Comparison of ENCODE assay signal across 20 mouse cellular contexts in the genomic region with DNA sequence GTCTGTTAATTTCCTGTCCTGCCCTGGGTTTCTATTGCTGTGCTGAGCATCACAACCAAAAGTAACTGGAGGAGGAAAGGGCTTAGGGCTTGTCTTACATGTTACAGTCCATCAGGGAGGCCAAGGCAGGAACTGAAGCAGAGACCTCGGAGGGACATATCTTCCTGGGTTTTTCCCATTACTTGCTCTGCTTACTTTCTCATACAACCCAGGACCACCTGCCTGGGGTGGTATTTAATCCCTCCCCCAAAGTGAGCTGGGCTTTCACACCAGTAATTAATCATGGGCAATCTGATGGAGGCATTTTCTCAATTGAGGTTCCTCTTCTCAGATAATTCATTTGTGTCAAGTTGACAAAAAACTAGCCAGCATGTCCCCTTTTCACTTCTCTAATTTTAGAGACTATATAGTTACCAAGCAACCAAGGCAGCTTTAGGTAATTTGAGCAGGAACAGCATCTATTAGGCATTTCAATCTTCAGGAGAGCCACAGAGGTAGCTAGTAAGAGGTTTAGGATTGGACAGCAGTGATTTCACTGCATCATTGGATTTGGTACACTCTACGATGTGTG. TPM values are rescaled to one million over a fixed set of nuclear protein-coding genes. Genes with fewer than 3 reads are reported as not detected.
DNase-seq lines count a peak whose midpoint lies in the region; ATAC-seq and TF ChIP-seq lines count a peak whose summit lies in the region.
"Had no signal": no experiment of that assay in that cellular context is flagged by ENCODE, and none has a peak within 500 bp of the region (broad histone marks: within the 10 kb centered on the region; RNA-seq: fewer than 3 reads in every experiment).

No protein-coding gene starts in this region.

- no peaks in the 10 kb centered on the region for H3K36me3 ChIP-seq in hindbrain, embryonic 14.5 days (replicated peaks; ENCODE audit: control insufficient read depth, insufficient read depth)
- no peaks in the 10 kb centered on the region for H3K36me3 ChIP-seq in hindbrain, postnatal 0 days (ENCODE audit: insufficient read depth, low read length)
- H3K36me3 ChIP-seq in testis, adult 2 months (ENCODE audit: control insufficient read depth, insufficient read depth, low read length): no peaks in the 10 kb centered on the region
- H3K36me3 ChIP-seq: embryonic facial prominence, embryonic 15.5 days; limb, embryonic 15.5 days; midbrain, embryonic 12.5 days; neural tube, embryonic 13.5 days had no signal

- H3K27ac ChIP-seq in hindbrain, embryonic 14.5 days: 0 out of 2 replicates have a peak overlapping the region, but pooled peaks have one; percentile 26
- no peak overlapping the region for H3K27ac ChIP-seq in hindbrain, postnatal 0 days
- H3K27ac ChIP-seq in testis, adult 2 months (ENCODE audit: control insufficient read depth, insufficient read depth, low read depth, low read length): no peak overlapping the region
- H3K27ac ChIP-seq: embryonic facial prominence, embryonic 15.5 days; limb, embryonic 15.5 days; midbrain, embryonic 12.5 days; neural tube, embryonic 13.5 days had no signal

- 51% methylated on average over 2 of the region's 2 CpGs for WGBS in hindbrain, embryonic 14.5 days
- 45% methylated on average over 2 of the region's 2 CpGs for WGBS in hindbrain, postnatal 0 days

- H3K4me3 ChIP-seq in hindbrain, embryonic 14.5 days (replicated peaks; ENCODE audit: low read length): no peak overlapping the region
- H3K4me3 ChIP-seq in hindbrain, postnatal 0 days (ENCODE audit: low read length): no peak overlapping the region
- peak overlapping the region; percentile 13; the same call in 1 of the 2 replicates for H3K4me3 ChIP-seq in testis, adult 2 months (ENCODE audit: control insufficient read depth, low read depth, low read length)
- H3K4me3 ChIP-seq: embryonic facial prominence, embryonic 15.5 days; limb, embryonic 15.5 days; midbrain, embryonic 12.5 days; neural tube, embryonic 13.5 days had no signal

- H3K9ac ChIP-seq in hindbrain, embryonic 14.5 days: no peak overlapping the region
- no peak overlapping the region for H3K9ac ChIP-seq in hindbrain, postnatal 0 days (replicated peaks; ENCODE audit: low read length)
- H3K9ac ChIP-seq: embryonic facial prominence, embryonic 15.5 days; limb, embryonic 15.5 days; midbrain, embryonic 12.5 days; neural tube, embryonic 13.5 days had no signal

- H3K9me3 ChIP-seq in hindbrain, embryonic 14.5 days (ENCODE audit: control insufficient read depth, low read length): no peaks in the 10 kb centered on the region
- no peaks in the 10 kb centered on the region for H3K9me3 ChIP-seq in hindbrain, postnatal 0 days (ENCODE audit: low read length)
- H3K9me3 ChIP-seq: embryonic facial prominence, embryonic 15.5 days; G1E; limb, embryonic 15.5 days; midbrain, embryonic 12.5 days; neural tube, embryonic 13.5 days had no signal

- no peak for DNase-seq in hindbrain, embryonic 14.5 days (ENCODE audit: low spot score)
- no peak for DNase-seq in hindbrain, postnatal 0 days (ENCODE audit: low spot score)
- DNase-seq in testis, postnatal 14 days (ENCODE audit: low spot score): no peak
- no peak for DNase-seq in layer of hippocampus, adult 9-10 months (ENCODE audit: low spot score)
- DNase-seq: adrenal gland, postnatal 25 days; cerebellum, adult 2 months; cerebellum, postnatal 36 days; lung, adult 2 months; spleen, adult 18-20 months; thymus, postnatal 14 days had no signal

- TF ChIP-seq POLR2A in testis, adult 2 months (IDR thresholded peaks at IDR 0.05; ENCODE audit: control insufficient read depth, low read depth, low read length): no peak

- H3K27me3 ChIP-seq in hindbrain, embryonic 14.5 days (ENCODE audit: control insufficient read depth, insufficient read depth, low read length): no peaks in the 10 kb centered on the region
- no peaks in the 10 kb centered on the region for H3K27me3 ChIP-seq in hindbrain, postnatal 0 days (ENCODE audit: insufficient read depth, low read length)
- H3K27me3 ChIP-seq in testis, adult 2 months (ENCODE audit: control insufficient read depth, insufficient read depth, low read length): no peaks in the 10 kb centered on the region
- H3K27me3 ChIP-seq: embryonic facial prominence, embryonic 15.5 days; limb, embryonic 15.5 days; midbrain, embryonic 12.5 days; neural tube, embryonic 13.5 days had no signal

- no peak for ATAC-seq in hindbrain, embryonic 14.5 days (ENCODE audit: low FRiP score)
- ATAC-seq in hindbrain, postnatal 0 days: no peak
- peak; percentile 41 for ATAC-seq in inflammation-experienced regulatory T-cells, adult 6 months
- ATAC-seq in megakaryocyte-erythroid progenitor cell, adult 5-6 weeks (replicated peaks; ENCODE audit: low FRiP score, low TSS enrichment, poor library complexity, severe bottlenecking): no peak
- ATAC-seq: forebrain, embryonic 16.5 days; intestine, embryonic 16.5 days had no signal

- H3K4me2 ChIP-seq in hindbrain, embryonic 14.5 days (replicated peaks): no peak overlapping the region
- H3K4me2 ChIP-seq in hindbrain, postnatal 0 days (ENCODE audit: low read depth, low read length): no peak overlapping the region
- H3K4me2 ChIP-seq: embryonic facial prominence, embryonic 15.5 days; limb, embryonic 15.5 days; midbrain, embryonic 12.5 days; neural tube, embryonic 13.5 days had no signal

- H3K4me1 ChIP-seq in hindbrain, embryonic 14.5 days (replicated peaks; ENCODE audit: control insufficient read depth, insufficient read depth, low read length): no peaks in the 10 kb centered on the region; the same call in none of the 2 replicates
- H3K4me1 ChIP-seq in hindbrain, postnatal 0 days (ENCODE audit: insufficient read depth, low read length): no peaks in the 10 kb centered on the region
- H3K4me1 ChIP-seq in testis, adult 2 months (ENCODE audit: control insufficient read depth, insufficient read depth, low read length): no peaks in the 10 kb centered on the region

- no peak for TF ChIP-seq CTCF in hindbrain, postnatal 0 days (IDR thresholded peaks at IDR 0.05; ENCODE audit: low read depth)
- no peak for TF ChIP-seq CTCF in testis, adult 2 months (IDR thresholded peaks at IDR 0.05; ENCODE audit: control insufficient read depth, insufficient read depth, insufficient replicate concordance, low read depth, low read length)

RNA-seq across cellular contexts. Expression of a gene that starts 15.7 kb away (rescaled TPM):
- polyA plus RNA-seq in hindbrain, embryonic 14.5 days (2014; fragmentation: Nextera tagmentation; extraction: Ambion mirVana): 371 and 400 TPM in 2 replicates
- total RNA-seq in hindbrain, postnatal 0 days (2014; rRNA removed): 203 and 208 TPM in 2 replicates
- polyA plus RNA-seq in hindbrain, postnatal 0 days (2015; fragmentation: Nextera tagmentation; extraction: Ambion mirVana): 315 and 333 TPM in 2 replicates
- 233 and 294 TPM in 2 replicates for polyA plus RNA-seq in testis, adult 2 months (2012; rRNA removed)
- 100 to 1,000 TPM; 280 to 438 (median 366) TPM for polyA plus RNA-seq in inflammation-experienced regulatory T-cells, adult 6 months (2017; shearing (Covaris generic))
- total RNA-seq in megakaryocyte-erythroid progenitor cell, adult 5-6 weeks (2014; fragmentation: Nextera tagmentation): 238 and 277 TPM in 2 replicates
- total RNA-seq in megakaryocyte-erythroid progenitor cell, adult 5-6 weeks (2017): 172 and 198 TPM in 2 replicates

RNA-seq across cellular contexts. Expression of a gene that starts 28.9 kb away (rescaled TPM):
- polyA plus RNA-seq in hindbrain, embryonic 14.5 days (2014; fragmentation: Nextera tagmentation; extraction: Ambion mirVana): 261 and 297 TPM in 2 replicates
- total RNA-seq in hindbrain, postnatal 0 days (2014; rRNA removed): 126 and 146 TPM in 2 replicates
- 277 and 289 TPM in 2 replicates for polyA plus RNA-seq in hindbrain, postnatal 0 days (2015; fragmentation: Nextera tagmentation; extraction: Ambion mirVana)
- polyA plus RNA-seq in testis, adult 2 months (2012; rRNA removed): 56.5 and 64.5 TPM in 2 replicates
- polyA plus RNA-seq in inflammation-experienced regulatory T-cells, adult 6 months (2017; shearing (Covaris generic)): 100 to 1,000 TPM; 164 to 240 (median 184) TPM
- 244 and 249 TPM in 2 replicates for total RNA-seq in megakaryocyte-erythroid progenitor cell, adult 5-6 weeks (2014; fragmentation: Nextera tagmentation)
- total RNA-seq in megakaryocyte-erythroid progenitor cell, adult 5-6 weeks (2017): 235 and 255 TPM in 2 replicates

RNA-seq across cellular contexts. Expression of a gene that starts 33.3 kb away (rescaled TPM):
- polyA plus RNA-seq in hindbrain, embryonic 14.5 days (2014; fragmentation: Nextera tagmentation; extraction: Ambion mirVana): 98.9 and 102 TPM in 2 replicates
- 52.3 and 55.5 TPM in 2 replicates for total RNA-seq in hindbrain, postnatal 0 days (2014; rRNA removed)
- polyA plus RNA-seq in hindbrain, postnatal 0 days (2015; fragmentation: Nextera tagmentation; extraction: Ambion mirVana): 64.3 and 64.7 TPM in 2 replicates
- 189 and 204 TPM in 2 replicates for polyA plus RNA-seq in testis, adult 2 months (2012; rRNA removed)
- 10 to 100 TPM in 2 of 3 experiments, 1 to 10 TPM in 1; 9.7 to 17.0 (median 12.9) TPM for polyA plus RNA-seq in inflammation-experienced regulatory T-cells, adult 6 months (2017; shearing (Covaris generic))
- 39.8 and 49.8 TPM in 2 replicates for total RNA-seq in megakaryocyte-erythroid progenitor cell, adult 5-6 weeks (2014; fragmentation: Nextera tagmentation)
- 49.0 and 77.4 TPM in 2 replicates for total RNA-seq in megakaryocyte-erythroid progenitor cell, adult 5-6 weeks (2017)
